Mouse (Mus musculus) erythroblast, embryonic 14.5 days (primary cell): Measurements from ENCODE around the gene Arhgdia.

Experiments used
- GATA1 ChIP-seq: IDR thresholded peaks from 2 replicates; pipeline ENCODE4 v1.6.1; 2012; ENCODE audit warnings: low read length, inconsistent platforms, mixed read lengths
- TAL1 ChIP-seq: IDR thresholded peaks from 3 replicates; pipeline ENCODE4 v1.6.1; 2012; ENCODE audit warnings: low read length, inconsistent platforms, mixed read lengths

- no peak for TF ChIP-seq TAL1
- TF ChIP-seq GATA1: no peak
These were observed 31.3 kb upstream of the Arhgdia start for GRCm38 (mm10) chr11:120612763-120613162.
